Mouse (Mus musculus): ENCODE data around the gene Cnmd.

The Cnmd gene

DNA sequence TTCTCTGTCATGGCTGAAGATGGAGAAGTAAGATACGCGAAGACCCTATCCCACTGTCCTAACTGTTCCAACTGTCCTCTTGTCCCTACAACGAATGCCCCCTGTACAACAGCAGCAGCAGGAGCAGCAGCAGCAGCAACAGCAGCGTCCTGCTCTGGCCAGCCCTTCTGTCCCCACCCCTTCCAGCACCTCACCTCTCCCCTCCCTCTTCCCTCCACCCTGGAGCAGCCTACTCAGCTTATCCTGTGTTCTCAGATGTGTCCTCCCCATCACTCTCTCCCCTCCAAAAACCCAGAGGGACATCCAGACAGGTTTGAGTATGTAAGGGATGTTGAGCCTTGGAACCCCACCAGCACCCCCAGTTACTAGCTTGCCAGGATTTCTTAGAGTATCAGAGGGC is at the start of gene Cnmd:
TSS of gene Cnmd (minus strand) at position 170 of the 400 bp plus-strand sequence.
- DNase-seq (ENCODE audit: low read depth, low spot score), result no peak

DNA sequence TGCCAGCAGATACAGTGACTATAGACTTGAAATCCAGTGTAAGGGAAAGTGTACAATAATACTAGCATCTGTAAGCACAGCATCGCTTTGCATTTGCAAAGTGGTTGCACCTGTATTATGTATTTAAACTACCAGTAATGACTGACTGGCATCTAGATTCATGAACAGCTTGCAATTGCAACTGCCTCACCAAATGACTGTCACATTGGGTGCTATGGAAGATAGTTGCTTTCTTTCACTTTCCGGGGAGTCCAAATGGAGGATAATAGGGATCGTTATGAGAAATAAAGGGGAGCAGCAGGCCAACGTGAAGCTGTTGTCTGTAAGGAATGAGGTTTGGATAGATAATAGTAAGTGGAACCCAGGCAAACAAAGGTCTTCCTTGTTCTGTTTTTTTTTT is 49.3 kb upstream of the Cnmd start:
- no peak for DNase-seq (ENCODE audit: low read depth, low spot score)

DNA sequence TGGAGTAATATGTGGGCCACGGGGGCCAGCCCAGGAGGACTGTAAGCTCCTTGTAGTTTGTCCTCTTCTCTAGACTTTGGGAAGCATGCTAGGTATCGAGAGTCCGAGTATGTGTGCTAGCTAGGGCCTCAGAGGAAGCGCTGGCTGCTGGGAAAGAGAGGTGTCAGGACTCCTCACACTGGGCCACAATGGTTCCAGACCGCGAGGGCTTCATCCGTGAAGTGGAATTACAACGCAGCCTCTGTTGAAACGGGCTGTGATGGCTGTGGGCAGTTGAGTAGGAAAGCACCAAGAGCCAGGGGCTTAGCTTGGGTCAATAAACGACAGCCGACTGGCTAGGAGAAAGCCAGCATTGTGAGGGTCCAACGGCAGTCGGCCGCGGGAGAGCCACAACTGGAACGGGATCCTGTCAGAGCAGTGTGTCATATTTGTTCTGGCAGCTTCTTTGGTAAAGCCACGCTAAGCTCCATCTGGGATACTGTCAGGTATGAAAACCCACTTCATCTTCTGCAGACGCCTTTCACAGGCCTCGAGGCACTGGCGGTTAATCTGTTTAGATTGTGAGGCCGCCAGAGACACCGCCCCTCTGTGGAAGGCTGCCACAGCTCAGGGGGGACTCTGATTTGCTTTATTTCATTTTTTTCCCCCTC is 41.7 kb upstream of the Cnmd start:
- DNase-seq (ENCODE audit: low read depth, low spot score), result no peak

DNA sequence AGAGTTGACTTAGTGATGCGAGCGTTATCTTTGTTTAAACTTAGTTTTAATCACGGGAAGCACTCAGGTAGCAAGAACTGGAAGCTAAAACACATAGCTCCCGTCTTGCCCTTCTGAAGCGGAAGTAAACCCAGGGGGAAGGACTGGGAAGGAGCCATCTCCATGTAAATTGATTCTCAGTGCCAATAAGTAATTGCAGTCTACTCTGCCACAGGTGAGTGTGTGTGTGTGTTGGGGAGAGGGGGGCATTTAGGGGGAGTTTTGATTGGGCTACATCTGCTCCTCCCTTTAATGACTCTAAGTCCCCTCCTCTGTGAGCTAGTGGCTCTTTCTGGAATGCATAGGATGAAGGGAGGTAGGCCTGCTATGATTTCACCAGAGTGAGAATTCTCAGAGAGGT is 39.6 kb upstream of the Cnmd start:
- DNase-seq (ENCODE audit: low read depth, low spot score), result no peak

DNA sequence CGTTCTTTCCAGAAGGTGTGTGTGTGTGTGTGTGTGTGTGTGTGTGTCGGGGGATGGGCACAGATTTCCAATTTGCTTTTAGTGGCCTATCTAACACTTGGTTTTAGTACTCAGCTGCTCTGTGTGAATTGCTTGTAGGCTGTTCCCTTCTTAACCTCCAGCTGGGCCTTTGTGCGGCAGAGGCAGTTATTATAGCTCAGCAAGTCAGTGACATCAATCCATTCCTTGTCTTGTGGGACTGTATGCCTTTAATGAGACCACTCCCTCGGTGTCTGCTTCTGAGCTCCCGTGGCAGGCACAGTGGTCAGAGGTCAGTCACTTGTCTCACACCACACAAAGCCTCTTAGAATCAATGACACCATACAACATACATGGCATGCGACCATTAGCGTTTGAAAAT is 39.1 kb upstream of the Cnmd start:
- no peak for DNase-seq (ENCODE audit: low read depth, low spot score)

DNA sequence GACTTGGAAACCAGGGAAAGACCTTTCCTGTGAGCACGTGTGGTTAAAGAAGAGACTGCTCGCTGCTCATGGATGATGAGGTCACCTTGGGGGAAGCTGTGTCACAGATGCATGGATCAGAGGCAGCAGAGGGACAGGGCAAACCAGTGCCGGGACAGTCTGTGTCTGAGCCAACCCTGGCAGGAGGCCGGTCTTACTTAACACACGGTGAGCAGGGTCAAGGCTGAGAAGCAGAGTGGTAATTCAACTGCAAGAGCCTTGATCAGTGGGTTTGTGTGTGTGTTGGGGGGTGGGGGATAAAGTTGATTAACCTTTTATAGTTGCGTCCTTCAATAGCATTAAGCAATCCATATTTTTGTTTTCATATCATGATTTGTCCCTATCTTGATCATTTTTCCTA is 37.4 kb upstream of the Cnmd start:
- no peak for DNase-seq (ENCODE audit: low read depth, low spot score)

DNA sequence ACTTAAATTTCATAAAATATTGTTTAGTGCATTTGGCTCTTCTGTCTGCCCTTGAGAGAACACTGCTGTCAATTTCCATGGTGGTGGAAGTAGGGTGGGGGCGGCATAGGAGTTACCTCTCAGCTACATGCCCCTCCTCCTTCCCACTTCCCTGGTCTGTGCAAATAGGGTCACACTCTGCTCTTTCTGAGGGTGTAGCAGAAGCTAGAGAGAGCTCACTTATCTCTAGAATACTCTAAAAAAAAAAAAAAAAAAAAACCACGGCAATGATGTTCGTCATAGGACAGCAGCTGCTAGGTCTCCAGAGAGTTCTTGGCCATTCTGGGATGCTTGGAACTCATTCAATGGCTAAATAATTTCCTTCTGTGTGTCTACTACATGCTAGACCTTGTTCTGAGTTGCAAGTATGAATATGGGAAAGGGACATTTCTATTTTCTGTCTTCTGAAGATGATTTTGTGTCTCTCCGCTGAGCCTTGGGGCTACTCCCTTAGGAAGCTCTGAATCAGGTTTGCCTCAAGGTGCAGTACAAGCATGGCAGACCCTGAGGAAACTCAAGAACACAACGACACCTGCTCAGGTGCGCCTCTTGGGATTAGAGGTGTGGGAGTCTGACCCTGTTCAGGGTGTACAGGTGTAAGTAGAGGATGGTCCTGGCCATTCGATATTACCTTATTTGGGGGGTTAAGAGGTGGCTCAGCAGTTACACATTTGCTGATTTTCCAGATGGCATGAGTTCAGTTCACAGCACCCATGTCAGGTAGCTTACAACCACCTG is 28.3 kb upstream of the Cnmd start:
- no peak for DNase-seq (ENCODE audit: low read depth, low spot score)

DNA sequence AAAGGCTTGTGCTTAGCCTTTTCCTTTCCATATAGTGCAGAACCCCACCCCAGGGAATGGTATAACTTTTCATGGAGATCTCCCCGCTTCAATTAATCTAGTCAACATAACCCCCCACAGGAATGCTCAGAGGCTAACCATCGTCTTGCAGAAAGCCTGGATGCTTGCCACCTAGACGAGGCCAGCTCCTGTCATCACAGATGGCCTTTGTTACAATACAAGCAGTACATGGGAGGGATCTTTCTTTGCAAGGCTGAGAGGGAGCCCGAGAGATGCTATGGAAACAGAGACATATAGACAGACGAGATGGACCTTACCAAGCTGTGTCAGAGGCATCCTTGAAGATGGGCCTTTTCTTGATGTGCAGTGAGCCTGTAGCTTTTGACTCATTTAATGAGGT is 18.7 kb upstream of the Cnmd start:
- no peak for DNase-seq (ENCODE audit: low read depth, low spot score)

DNA sequence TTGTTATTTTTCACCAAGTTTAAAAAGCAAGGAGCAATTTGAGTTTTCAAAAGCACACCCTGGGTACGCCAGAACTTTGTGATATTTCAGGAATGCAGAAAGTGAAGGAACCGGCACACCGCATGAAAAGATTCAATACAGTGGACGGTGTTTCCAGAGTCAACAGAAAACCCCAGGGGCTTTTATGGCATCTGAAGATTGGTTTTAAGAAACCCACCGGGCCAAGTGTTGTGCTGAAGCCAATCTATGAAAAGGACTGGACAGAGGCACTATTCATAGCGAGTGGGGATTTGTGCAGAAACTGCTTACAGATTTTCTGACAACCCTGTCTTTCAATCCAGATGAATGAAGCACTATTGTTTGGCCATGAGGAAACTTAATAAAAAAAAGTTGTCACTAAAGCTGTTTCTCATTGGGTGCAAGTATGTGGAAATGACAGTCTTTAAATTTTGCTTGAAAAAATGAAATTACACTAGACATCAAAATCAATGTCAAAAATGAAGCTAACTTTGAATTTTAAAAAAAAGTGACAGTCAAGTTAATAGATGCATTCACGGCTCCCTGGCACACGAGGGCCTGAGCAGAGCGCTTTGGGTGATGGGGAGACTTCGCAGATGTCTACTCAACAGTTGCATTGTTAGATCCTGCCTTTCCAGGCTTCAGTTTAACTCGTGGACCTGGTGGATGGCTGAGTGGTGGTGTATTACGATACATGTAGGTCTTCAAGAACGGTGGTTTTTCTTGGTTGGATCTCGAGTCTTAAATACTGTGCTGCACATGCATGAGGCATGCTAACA is 16.1 kb upstream of the Cnmd start:
- no peak for DNase-seq (ENCODE audit: low read depth, low spot score)

DNA sequence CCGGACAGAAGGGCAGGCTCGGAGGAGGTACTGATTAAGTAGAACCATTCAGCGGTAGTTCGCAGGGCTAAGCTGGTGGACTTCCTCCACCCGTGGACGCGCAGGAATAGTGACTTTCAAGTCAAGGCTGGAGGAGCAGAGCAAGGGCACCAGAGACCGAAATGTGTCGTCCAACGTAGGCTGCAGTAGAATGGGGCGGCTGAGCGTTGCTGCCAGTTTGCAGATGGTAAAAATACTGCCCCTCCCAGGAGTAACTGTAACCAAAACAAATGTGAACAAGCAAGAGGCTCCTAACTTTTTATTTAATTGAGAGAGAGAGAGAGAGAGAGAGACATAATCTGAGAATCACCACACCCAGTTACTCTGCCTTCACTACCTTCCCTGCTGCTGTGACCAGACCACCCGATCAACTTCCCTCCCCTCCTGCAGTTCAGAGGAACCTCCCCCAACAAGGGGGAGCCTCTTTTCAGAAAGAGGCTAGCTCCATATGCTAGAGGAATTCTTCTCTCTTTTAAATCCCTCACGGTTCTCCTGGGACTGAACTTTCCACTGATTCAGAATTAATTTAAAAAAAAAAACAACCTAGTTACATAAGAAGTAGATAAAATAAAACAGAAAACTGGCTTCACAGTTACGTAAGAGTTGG is 15.3 kb upstream of the Cnmd start:
- no peak for DNase-seq (ENCODE audit: low read depth, low spot score)

DNA sequence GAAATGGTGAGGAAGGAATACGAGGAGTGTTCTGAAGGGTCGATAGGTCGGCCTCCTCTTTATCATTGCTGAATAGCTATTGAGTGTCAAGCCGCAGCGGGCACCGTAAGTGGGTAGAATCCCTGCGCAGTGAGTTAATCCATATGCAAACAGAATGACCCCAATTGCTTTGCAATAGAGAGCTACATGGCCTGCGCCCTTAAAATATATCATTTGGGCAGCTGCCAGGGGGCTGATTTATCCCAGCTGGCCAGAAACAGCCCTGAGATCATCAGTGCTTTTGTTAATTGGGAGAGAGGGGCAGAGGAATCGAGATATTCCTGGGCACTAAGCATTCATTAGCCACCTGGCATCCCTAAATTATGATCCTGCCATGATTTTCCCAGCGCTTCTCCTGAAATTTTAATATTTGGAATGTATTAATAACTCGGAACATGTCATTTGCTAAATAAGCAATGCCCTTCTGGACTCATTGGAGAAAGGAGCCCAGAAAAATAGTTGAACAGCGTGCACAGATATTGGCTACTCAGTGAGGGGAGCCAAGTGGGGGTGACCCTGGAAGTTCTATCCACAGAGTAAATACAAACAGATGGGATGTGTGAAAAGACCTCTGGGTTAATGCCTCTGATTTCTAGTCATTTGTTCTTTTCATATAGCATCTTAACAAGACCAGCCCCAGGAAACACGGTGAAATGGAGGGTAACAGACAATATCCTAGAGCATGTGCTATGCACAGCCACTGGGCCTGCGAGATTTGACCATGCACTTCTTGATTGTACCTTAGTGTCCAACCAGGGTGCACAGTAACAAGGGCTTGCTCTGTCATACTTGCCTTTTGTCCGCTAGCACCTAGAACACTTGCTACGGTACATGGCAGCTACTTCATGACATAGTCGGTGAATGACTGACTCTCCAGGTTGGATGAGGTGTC is 11.4 kb upstream of the Cnmd start:
- no peak for DNase-seq (ENCODE audit: low read depth, low spot score)

DNA sequence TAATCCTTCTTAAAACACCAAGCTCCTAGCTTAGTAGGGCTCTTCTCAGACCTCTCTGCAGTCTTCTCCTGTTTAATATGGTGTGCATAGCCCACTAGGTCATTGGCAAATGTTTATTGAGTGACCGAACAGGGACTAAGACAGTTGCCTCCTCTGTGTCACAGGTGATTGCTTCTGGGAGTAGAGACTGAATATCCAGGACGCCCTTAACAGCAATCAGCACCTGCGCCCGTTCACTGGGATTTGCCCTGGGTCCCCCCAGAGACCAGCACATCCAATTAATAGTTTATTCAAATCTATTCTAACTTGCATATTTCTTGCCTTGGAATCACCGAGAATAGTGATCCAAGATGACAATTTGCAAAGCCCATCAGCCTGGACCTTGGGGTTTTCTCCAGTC is 10.6 kb upstream of the Cnmd start:
- DNase-seq (ENCODE audit: low read depth, low spot score), result no peak

DNA sequence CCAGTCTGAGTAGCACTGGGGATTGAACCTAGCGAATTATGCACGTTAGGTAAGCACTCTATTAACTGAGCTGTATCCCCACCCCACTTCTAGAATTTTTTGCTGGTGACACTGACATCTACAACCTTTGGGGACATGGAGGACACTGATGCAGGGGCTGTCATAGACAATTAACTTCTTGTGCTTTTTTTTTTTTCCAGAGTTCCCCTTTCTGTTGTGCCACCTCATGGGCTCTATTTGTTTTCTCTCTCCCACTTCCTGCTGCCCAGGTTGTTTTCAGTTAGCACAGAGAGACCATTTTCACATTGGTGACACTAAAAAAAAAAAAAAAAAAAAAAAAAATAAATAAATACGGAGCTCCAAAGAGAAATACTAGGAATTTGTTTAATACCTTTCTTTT is 9.0 kb upstream of the Cnmd start:
- no peak for DNase-seq (ENCODE audit: low read depth, low spot score)

DNA sequence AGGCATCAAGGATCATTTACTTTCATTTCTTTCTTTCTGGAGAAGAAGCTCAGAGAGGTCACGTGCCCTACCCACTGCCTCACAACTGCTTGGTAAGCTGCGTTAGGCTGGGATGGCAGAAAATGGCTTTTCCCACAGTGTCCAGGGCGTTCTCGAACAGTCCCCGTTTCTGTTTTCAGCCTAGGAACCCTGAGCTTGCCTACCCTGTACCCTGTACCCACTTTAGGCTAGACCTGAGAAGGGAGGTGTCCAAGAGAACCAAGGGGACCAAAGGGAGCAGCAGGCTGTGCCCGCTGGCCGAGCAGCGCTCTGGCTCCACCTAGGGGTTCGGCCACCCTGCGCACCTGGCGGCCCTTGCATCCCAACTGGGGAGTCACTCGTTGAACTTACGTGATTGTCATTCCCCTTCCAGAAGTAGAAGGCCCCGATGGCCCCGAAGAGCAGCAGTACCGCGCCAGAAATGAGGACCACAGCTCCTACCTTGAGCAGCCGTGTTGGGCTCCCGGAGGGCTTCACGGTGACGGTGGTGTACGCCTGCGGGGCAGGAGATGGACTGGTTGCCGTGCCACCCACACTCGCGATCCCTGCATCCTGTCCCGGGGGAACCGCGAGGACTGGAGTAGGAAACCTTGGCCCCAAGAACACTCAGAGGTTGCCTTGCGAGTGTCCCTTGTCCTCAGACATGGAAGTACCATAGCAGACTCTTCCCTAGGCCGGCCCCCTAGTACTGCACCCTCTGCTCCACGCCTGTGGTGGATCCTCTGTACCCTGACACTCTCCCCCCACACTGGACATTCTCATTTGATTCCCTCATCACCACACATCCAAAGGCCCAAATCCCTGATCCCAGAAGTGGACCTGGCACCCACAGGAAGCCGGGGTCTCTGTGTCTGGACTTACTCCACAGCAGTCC is 709 bp downstream of the Cnmd start:
- peak; percentile 44 for DNase-seq (ENCODE audit: low read depth, low spot score)

DNA sequence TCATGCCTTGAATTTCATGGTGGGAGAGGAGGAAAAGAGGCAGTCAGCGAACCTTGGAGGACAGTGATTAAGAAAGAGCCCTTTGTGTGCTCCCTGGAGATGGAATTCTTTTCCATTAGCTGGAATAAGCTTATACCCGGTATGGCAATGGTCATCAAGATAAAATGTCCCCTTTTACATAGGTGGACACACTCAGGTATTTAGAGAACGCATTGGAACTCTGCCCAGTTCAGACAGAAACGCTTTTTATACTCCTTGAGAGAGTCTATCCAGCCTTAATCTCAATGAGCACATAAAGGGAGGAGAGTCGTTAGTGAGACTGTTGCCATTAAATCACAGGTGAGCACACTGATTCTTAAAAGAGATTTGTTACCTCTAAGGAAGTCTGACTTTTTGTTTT is 1.5 kb downstream of the Cnmd start:
- no peak for DNase-seq (ENCODE audit: low read depth, low spot score)

DNA sequence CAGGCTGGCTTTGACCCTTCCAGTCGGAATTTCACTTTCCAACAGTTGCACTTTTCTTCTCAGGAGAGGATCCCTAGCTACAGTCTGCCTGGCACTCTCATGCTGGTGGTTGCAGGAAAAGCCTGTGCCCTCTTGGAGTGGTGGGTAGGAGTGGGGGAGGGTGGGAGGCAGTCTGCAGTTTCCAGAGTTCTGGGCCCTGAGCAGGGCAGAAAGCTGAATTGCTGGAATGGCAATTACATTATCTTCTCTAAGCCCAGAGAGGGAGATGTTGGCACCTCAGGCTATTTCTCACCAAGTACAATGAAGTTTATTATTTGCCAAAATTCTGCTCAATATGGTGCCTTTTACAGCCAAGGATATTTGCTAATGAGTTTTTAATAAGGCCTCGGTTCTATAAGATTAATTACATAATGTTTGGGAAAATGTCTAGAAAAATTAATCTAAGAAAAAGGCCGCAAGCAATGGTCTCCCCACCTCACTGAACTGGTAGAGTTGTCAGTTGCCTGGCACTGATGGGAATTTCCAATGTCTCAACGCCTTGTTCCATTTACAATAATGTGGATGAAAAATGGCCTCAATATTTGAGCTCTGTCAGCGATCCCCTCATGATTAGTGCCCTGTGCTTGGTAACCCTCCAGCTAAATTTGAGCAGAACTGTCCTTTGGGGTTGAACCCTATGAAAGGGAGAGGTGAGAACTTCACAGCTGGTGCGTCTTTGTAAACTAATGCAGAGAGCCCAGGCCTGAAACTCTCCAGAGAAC is 3.0 kb downstream of the Cnmd start:
- no peak for DNase-seq (ENCODE audit: low read depth, low spot score)

DNA sequence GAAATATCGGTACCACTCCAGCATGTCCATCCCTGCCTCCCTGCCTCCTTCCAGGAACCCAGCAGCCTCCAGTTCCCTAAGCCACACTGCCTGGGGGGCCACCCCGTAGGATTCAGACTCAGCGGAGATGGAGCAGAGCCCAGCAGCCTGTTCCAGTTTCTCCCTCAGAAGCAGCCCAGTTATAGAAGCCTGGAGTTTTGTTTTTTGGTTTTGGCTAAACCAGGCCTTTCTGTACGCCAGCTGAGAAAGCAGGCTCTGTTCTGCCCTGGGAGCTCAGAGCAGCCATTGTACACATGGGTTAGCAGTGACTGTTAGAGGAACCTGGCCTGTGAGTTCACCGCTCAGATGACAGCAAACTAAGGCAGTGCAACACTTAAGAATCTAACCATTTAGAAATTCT is 3.7 kb downstream of the Cnmd start:
- no peak for DNase-seq (ENCODE audit: low read depth, low spot score)

DNA sequence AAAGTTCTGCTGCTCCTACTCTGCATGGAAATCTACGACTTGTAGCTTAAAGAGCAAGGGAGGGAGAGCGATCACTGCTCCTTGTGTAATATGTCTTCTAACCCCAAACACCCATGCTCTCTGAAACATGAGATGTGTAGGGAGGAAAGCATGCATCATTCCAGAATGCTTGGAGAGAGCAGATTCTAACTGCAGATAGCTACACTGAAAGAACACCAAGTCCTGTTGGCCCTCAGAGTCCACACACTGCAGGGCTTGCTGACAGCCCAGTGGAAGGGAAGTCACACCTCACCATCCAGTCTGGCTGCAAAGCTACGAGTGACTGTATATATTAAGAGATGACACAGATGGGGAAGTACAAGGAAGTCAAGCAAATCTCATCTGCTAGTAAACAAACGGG is 9.3 kb downstream of the Cnmd start:
- DNase-seq (ENCODE audit: low read depth, low spot score), result no peak

DNA sequence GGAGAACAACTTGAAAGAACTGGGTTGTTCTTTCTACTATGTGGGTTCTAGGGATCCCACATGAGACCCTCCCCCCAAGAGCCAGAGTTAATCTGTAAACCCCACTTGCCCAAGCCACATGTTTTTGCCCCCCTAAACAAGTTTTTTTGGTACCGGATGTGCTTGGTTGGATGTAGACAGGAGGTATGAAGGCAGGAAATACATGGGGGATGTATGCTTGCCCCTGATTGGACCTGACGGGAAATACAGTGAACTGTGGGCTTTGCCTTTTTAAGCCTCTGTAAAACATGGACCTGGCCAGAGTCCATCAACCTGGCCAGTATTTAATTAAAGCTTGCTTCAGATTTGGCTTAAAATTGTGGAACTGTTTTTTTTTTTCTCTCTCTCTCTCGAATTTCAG is 12.3 kb downstream of the Cnmd start:
- DNase-seq (ENCODE audit: low read depth, low spot score), result no peak
